Comparison of ENCODE assay signal across 8 mouse cellular contexts in the genomic region with DNA sequence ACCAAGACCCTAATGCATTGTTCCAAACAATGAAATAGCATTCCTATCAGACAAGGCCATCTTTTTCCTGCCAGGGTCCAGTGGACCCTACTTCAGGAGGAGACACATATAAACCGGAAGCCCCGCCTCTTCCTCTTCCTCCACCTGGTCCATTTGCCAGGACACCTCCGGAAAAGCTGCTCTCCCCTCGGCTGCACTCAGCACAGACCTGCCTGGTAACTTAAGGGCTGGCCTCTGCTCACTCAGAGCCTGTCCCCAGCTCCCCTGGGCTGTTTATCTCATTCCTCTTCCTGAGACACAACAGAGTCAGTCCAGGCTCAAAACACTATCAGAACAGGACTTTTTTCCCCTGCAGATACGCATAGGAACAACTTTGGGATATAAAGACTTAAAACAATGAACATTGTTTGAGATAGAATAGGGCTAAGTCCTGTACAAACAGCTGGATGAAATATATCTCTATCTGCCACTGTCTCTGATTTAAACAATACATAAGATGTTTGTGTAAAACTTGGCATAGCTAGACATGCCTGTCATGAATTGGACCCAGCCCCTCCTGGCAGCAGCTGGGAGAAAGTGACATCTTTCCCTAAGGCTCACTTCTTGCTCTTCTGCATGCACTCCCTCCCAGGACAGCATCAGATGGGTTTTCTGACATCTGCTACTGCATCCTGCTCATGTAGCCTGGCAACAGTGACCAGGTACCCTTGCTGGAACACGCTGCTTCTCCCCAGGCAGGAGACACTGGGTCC.
DNase-seq lines count a peak whose midpoint lies in the region; ATAC-seq and TF ChIP-seq lines count a peak whose summit lies in the region.
"Had no signal": no experiment of that assay in that cellular context is flagged by ENCODE, and none has a peak within 500 bp of the region (broad histone marks: within the 10 kb centered on the region; RNA-seq: fewer than 3 reads in every experiment).

No protein-coding gene starts in this region.

- H3K9ac ChIP-seq in heart, adult 2 months (ENCODE audit: low read depth, low read length), result peak overlapping the region; percentile 20; the same call in 1 of the 2 replicates
- H3K9ac ChIP-seq in lung, embryonic 15.5 days, result no peak overlapping the region
- H3K9ac ChIP-seq: limb, embryonic 12.5 days had no signal

- H3K4me3 ChIP-seq in heart, adult 2 months, result no peak overlapping the region
- no peak overlapping the region for H3K4me3 ChIP-seq in kidney, adult 2 months (ENCODE audit: insufficient read depth, low read depth, low read length)
- H3K4me3 ChIP-seq in lung, embryonic 15.5 days, result no peak overlapping the region
- H3K4me3 ChIP-seq: limb, embryonic 12.5 days had no signal

- H3K27me3 ChIP-seq in heart, adult 2 months (ENCODE audit: control insufficient read depth, insufficient read depth, low read length), result no peaks in the 10 kb centered on the region
- H3K27me3 ChIP-seq in kidney, adult 2 months (replicated peaks; ENCODE audit: control insufficient read depth, insufficient read depth, low read length), result no peaks in the 10 kb centered on the region
- no peaks in the 10 kb centered on the region for H3K27me3 ChIP-seq in lung, embryonic 15.5 days
- H3K27me3 ChIP-seq: limb, embryonic 12.5 days had no signal

- WGBS in heart, adult 2 months, result 43% methylated on average over 6 of the region's 6 CpGs
- WGBS in kidney, adult 2 months, result 63% methylated on average over 6 of the region's 6 CpGs
- 54% methylated on average over 6 of the region's 6 CpGs for WGBS in lung, embryonic 15.5 days

- H3K79me2 ChIP-seq in heart, adult 2 months (replicated peaks; ENCODE audit: control insufficient read depth, insufficient read depth, low read length), result no peaks in the 10 kb centered on the region

- H3K36me3 ChIP-seq in heart, adult 2 months (ENCODE audit: control insufficient read depth, insufficient read depth, low read length), result peaks cover 2% of the 10 kb centered on the region; the same call in 1 of the 2 replicates
- H3K36me3 ChIP-seq in kidney, adult 2 months (ENCODE audit: control insufficient read depth, insufficient read depth, low read length), result no peaks in the 10 kb centered on the region
- no peaks in the 10 kb centered on the region for H3K36me3 ChIP-seq in lung, embryonic 15.5 days
- H3K36me3 ChIP-seq: limb, embryonic 12.5 days had no signal

- TF ChIP-seq CTCF in heart, adult 2 months (IDR thresholded peaks at IDR 0.05), result no peak
- TF ChIP-seq CTCF in kidney, adult 2 months (conservative IDR thresholded peaks at IDR 0.05; ENCODE audit: insufficient read depth, insufficient read length, low read depth, low read length), result no peak

- H3K27ac ChIP-seq in heart, adult 2 months, result peak overlapping the region; percentile 97
- peak overlapping the region; percentile 83 for H3K27ac ChIP-seq in kidney, adult 2 months (ENCODE audit: insufficient read depth, low read depth, low read length)
- H3K27ac ChIP-seq in lung, embryonic 15.5 days, result peak overlapping the region; percentile 82

- no peak overlapping the region for H3K4me2 ChIP-seq in lung, embryonic 15.5 days
- H3K4me2 ChIP-seq: limb, embryonic 12.5 days had no signal

- TF ChIP-seq EP300 in heart, adult 2 months (IDR thresholded peaks at IDR 0.05; ENCODE audit: insufficient read depth, low read depth, low read length), result peak; percentile 97

- H3K9me3 ChIP-seq in lung, embryonic 15.5 days, result no peaks in the 10 kb centered on the region
- H3K9me3 ChIP-seq: limb, embryonic 12.5 days had no signal

- peak; percentile 58; the same call in 1 of the 2 replicates for TF ChIP-seq POLR2A in heart, adult 2 months (IDR thresholded peaks at IDR 0.05; ENCODE audit: insufficient read depth, low read depth, low read length)
- TF ChIP-seq POLR2A in kidney, adult 2 months (IDR thresholded peaks at IDR 0.05; ENCODE audit: low read depth, low read length), result no peak

- intact Hi-C loops in heart, adult 2 months (cut with DNase I), result loop anchor here (2.0 kb wide), 3 partner anchors 40 to 102 kb away; no protein-coding TSS in a partner anchor

- DNase-seq in heart, adult 2 months, result peak; percentile 75 to 88
- DNase-seq in kidney, adult 2 months, result peak; percentile 91
- DNase-seq in urinary bladder, postnatal 4 days (ENCODE audit: low spot score in 2 of 2), result no peak
- no peak for DNase-seq in layer of hippocampus, adult 18-20 months (ENCODE audit: low spot score in 2 of 2)
- DNase-seq in B cell, adult 2 months, result no peak

- peak; percentile 58 for ATAC-seq in common myeloid progenitor, adult 5-6 weeks (replicated peaks; ENCODE audit: low read depth, poor library complexity, severe bottlenecking)
- ATAC-seq in lung, embryonic 15.5 days (ENCODE audit: borderline replicate concordance, extremely low read depth, low FRiP score, low TSS enrichment), result peak; percentile 72

- H3K4me1 ChIP-seq in heart, adult 2 months (ENCODE audit: control insufficient read depth, insufficient read depth, low read length), result peaks cover 27% of the 10 kb centered on the region
- H3K4me1 ChIP-seq in kidney, adult 2 months (ENCODE audit: control insufficient read depth, insufficient read depth, low read length), result peaks cover 3% of the 10 kb centered on the region; the same call in 1 of the 2 replicates
- peaks cover 9% of the 10 kb centered on the region; the same call in 1 of the 2 replicates for H3K4me1 ChIP-seq in lung, embryonic 15.5 days

Comparison
In these comparisons a context has a peak if more than half of its experiments do, and no peak if none do; other contexts are left out.
1. DNase-seq: peak in heart, adult 2 months (2 of 2) and kidney, adult 2 months (single experiment); none in urinary bladder, postnatal 4 days (0 of 2), layer of hippocampus, adult 18-20 months (0 of 2) and B cell, adult 2 months (0 of 2).
2. Peak in every context shown above with its lines, with median percentiles within 50 percentile points of each other: H3K27ac ChIP-seq.